Mouse (Mus musculus) forebrain, embryonic 12.5 days (tissue): ENCODE data around the gene AC153137.1. TPM values are rescaled to one million over a fixed set of nuclear protein-coding genes. Genes with fewer than 3 reads are reported as not detected.
"Not testable (repeated sequence)": the region's sequence is repeated elsewhere in the genome, so short reads cannot be mapped to it uniquely, and the experiment has no call there.

Source experiments
- ATAC-seq: fragments of 200-750 bp; cut with Nextera tagmentation; 2 replicates; pipeline ENCODE4 v1.8.0; 2017; ENCODE audit warnings: moderate TSS enrichment; ENCODE audit not compliant: low FRiP score
- H3K27ac ChIP-seq: fragments of 300-500 bp; sonication (generic); 2 replicates; pipeline ENCODE4 v1.5.1; 2016; ENCODE audit warnings: mild to moderate bottlenecking
- H3K27me3 ChIP-seq: fragments of 300-500 bp; sonication (generic); 2 replicates; pipeline ENCODE4 v1.6.1; 2016; ENCODE audit warnings: mild to moderate bottlenecking
- H3K36me3 ChIP-seq: fragments of 300-500 bp; sonication (generic); replicated peaks from 2 replicates; pipeline ENCODE4 v1.6.1; 2016; ENCODE audit warnings: mild to moderate bottlenecking
- H3K4me1 ChIP-seq: fragments of 300-500 bp; sonication (generic); 2 replicates; pipeline ENCODE4 v1.6.1; 2016
- H3K4me2 ChIP-seq: fragments of 300-500 bp; sonication (generic); 2 replicates; pipeline ENCODE4 v1.6.1; 2016; ENCODE audit warnings: mild to moderate bottlenecking, moderate library complexity
- H3K4me3 ChIP-seq: fragments of 300-500 bp; sonication (generic); replicated peaks from 2 replicates; pipeline ENCODE4 v1.5.1; 2016; ENCODE audit warnings: mild to moderate bottlenecking
- H3K9ac ChIP-seq: fragments of 300-500 bp; sonication (generic); 2 replicates; pipeline ENCODE4 v1.6.1; 2016; ENCODE audit warnings: mild to moderate bottlenecking
- H3K9me3 ChIP-seq: fragments of 300-500 bp; sonication (generic); 2 replicates; pipeline ENCODE4 v1.6.1; 2016
- WGBS: fragments of 180-500 bp; shearing (Covaris S2); methylation state at CpG from one replicate; pipeline ENCODE4 v1.1.7; 2016; 5-methylcytosine and 5-hydroxymethylcytosine counted together
- polyA plus RNA-seq: library from polyadenylated mRNA; unstranded; fragments of >200 nt; fragmentation: Nextera tagmentation; extraction: Ambion mirVana; gene quantifications from 2 replicates; pipeline ENCODE4 v1.2.1, GENCODE M21; 2016

Gene AC153137.1
- polyA plus RNA-seq = not detected in 2 replicates

- ATAC-seq, H3K9me3 ChIP-seq, H3K27me3 ChIP-seq, H3K9ac ChIP-seq, H3K4me2 ChIP-seq, H3K27ac ChIP-seq, H3K4me3 ChIP-seq, H3K36me3 ChIP-seq, H3K4me1 ChIP-seq: not testable (repeated sequence)
- WGBS = 88% methylated on average over 5 of the region's 6 CpGs
These were observed at the start of gene AC153137.1 for GRCm38 (mm10) chr1:30977868-30978267. TSS of gene AC153137.1 (minus strand) at chr1:30977968.

- Histone ChIP-seq H3K9me3 (no peaks in the 10 kb centered on the region), H3K4me2 (no peak overlapping the region), H3K4me3 (no peak overlapping the region), H3K4me1 (no peaks in the 10 kb centered on the region), H3K27ac (no peak overlapping the region), H3K27me3 (no peaks in the 10 kb centered on the region), H3K9ac (no peak overlapping the region), H3K36me3 (no peaks in the 10 kb centered on the region)
- ATAC-seq = no peak
These were observed 45.4 kb upstream of the AC153137.1 start for GRCm38 (mm10) chr1:31023173-31023572.

GRCm38 (mm10) chr1:31019283-31019682 is 41.5 kb upstream of the AC153137.1 start:
- no peak for ATAC-seq
- 85% methylated on average over 6 of the region's 6 CpGs for WGBS
- Histone ChIP-seq H3K36me3 (no peaks in the 10 kb centered on the region), H3K27me3 (no peaks in the 10 kb centered on the region), H3K4me3 (no peak overlapping the region), H3K4me1 (no peaks in the 10 kb centered on the region), H3K4me2 (no peak overlapping the region), H3K27ac (no peak overlapping the region), H3K9ac (no peak overlapping the region), H3K9me3 (no peaks in the 10 kb centered on the region)

- Histone ChIP-seq H3K27ac (no peak overlapping the region), H3K4me2 (no peak overlapping the region), H3K27me3 (no peaks in the 10 kb centered on the region), H3K4me3 (no peak overlapping the region), H3K9ac (no peak overlapping the region), H3K36me3 (no peaks in the 10 kb centered on the region), H3K9me3 (no peaks in the 10 kb centered on the region), H3K4me1 (no peaks in the 10 kb centered on the region)
- no peak for ATAC-seq
- 80% methylated on average over 5 of the region's 5 CpGs for WGBS
These were observed 39.6 kb upstream of the AC153137.1 start for GRCm38 (mm10) chr1:31017377-31017776.

- Histone ChIP-seq H3K4me1 (no peaks in the 10 kb centered on the region), H3K9ac (no peak overlapping the region), H3K27me3 (no peaks in the 10 kb centered on the region), H3K4me2 (no peak overlapping the region), H3K36me3 (no peaks in the 10 kb centered on the region), H3K4me3 (no peak overlapping the region), H3K9me3 (no peaks in the 10 kb centered on the region), H3K27ac (no peak overlapping the region)
- WGBS = 87% methylated on average over 6 of the region's 6 CpGs
- ATAC-seq = no peak
These were observed 38.3 kb upstream of the AC153137.1 start for GRCm38 (mm10) chr1:31016068-31016467.

GRCm38 (mm10) chr1:31015261-31015660 is 37.5 kb upstream of the AC153137.1 start:
- Histone ChIP-seq H3K27ac (no peak overlapping the region), H3K9ac (no peak overlapping the region), H3K4me1 (no peaks in the 10 kb centered on the region), H3K27me3 (no peaks in the 10 kb centered on the region), H3K4me2 (no peak overlapping the region), H3K9me3 (no peaks in the 10 kb centered on the region), H3K36me3 (no peaks in the 10 kb centered on the region), H3K4me3 (no peak overlapping the region)
- ATAC-seq = no peak
- WGBS = 74% methylated on average over 2 of the region's 2 CpGs

GRCm38 (mm10) chr1:30977239-30977638 is 529 bp downstream of the AC153137.1 start:
- H3K36me3 ChIP-seq, H3K9ac ChIP-seq, H3K27ac ChIP-seq, H3K4me3 ChIP-seq, H3K4me2 ChIP-seq, H3K9me3 ChIP-seq, ATAC-seq, H3K27me3 ChIP-seq, H3K4me1 ChIP-seq: not testable (repeated sequence)
- WGBS = 90% methylated on average over 7 of the region's 7 CpGs

- 78% methylated on average over 2 of the region's 2 CpGs for WGBS
- H3K4me1 ChIP-seq = peaks cover 13% of the 10 kb centered on the region
- no peak overlapping the region for H3K4me2 ChIP-seq
- no peaks in the 10 kb centered on the region for H3K36me3 ChIP-seq
- no peak overlapping the region for H3K4me3 ChIP-seq
- ATAC-seq = no peak
- no peaks in the 10 kb centered on the region for H3K9me3 ChIP-seq
- H3K27ac ChIP-seq = no peak overlapping the region
- no peak overlapping the region for H3K9ac ChIP-seq
- H3K27me3 ChIP-seq = no peaks in the 10 kb centered on the region
These were observed 26.0 kb downstream of the AC153137.1 start for GRCm38 (mm10) chr1:30951795-30952194.

GRCm38 (mm10) chr1:30950456-30950835 is 27.3 kb downstream of the AC153137.1 start:
- WGBS = 39% methylated on average over 5 of the region's 5 CpGs
- H3K4me1 ChIP-seq = peaks cover 16% of the 10 kb centered on the region
- H3K36me3 ChIP-seq = no peaks in the 10 kb centered on the region
- no peaks in the 10 kb centered on the region for H3K27me3 ChIP-seq
- H3K27ac ChIP-seq = peak overlapping the region; percentile 99
- H3K9ac ChIP-seq = peak overlapping the region; percentile 95
- peak overlapping the region; percentile 40 for H3K4me2 ChIP-seq
- H3K9me3 ChIP-seq = no peaks in the 10 kb centered on the region
- H3K4me3 ChIP-seq = peak overlapping the region; percentile 93
- ATAC-seq = no peak

GRCm38 (mm10) chr1:30949710-30950455 is 27.9 kb downstream of the AC153137.1 start:
- peak overlapping the region; percentile 99 for H3K27ac ChIP-seq
- peaks cover 16% of the 10 kb centered on the region for H3K4me1 ChIP-seq
- peak overlapping the region; percentile 93 for H3K4me3 ChIP-seq
- H3K4me2 ChIP-seq = peak overlapping the region; percentile 40
- peak overlapping the region; percentile 95 for H3K9ac ChIP-seq
- H3K27me3 ChIP-seq = no peaks in the 10 kb centered on the region
- peak; percentile 99 for ATAC-seq
- no peaks in the 10 kb centered on the region for H3K9me3 ChIP-seq
- peaks cover 5% of the 10 kb centered on the region for H3K36me3 ChIP-seq
- under 1% methylated on average over 61 of the region's 66 CpGs for WGBS

- under 1% methylated on average over 75 of the region's 85 CpGs for WGBS
- H3K4me3 ChIP-seq = peak overlapping the region; percentile 93
These were observed 28.7 kb downstream of the AC153137.1 start for GRCm38 (mm10) chr1:30948950-30949639.

GRCm38 (mm10) chr1:30948361-30948949 is 29.3 kb downstream of the AC153137.1 start:
- ATAC-seq = no peak
- H3K4me3 ChIP-seq = peak overlapping the region; percentile 93
- H3K27me3 ChIP-seq = no peaks in the 10 kb centered on the region
- H3K27ac ChIP-seq = peak overlapping the region; percentile 99
- 1% methylated on average over 16 of the region's 16 CpGs for WGBS
- H3K4me2 ChIP-seq = peak overlapping the region; percentile 54
- peaks cover 19% of the 10 kb centered on the region for H3K36me3 ChIP-seq
- peaks cover 16% of the 10 kb centered on the region for H3K4me1 ChIP-seq
- H3K9ac ChIP-seq = peak overlapping the region; percentile 95
- H3K9me3 ChIP-seq = no peaks in the 10 kb centered on the region

More at GRCm38 (mm10) chr1:30948950-30949639, 28.7 kb downstream of the AC153137.1 start:
- Histone ChIP-seq H3K4me1 (peaks cover 16% of the 10 kb centered on the region), H3K4me2 (peak overlapping the region; percentile 54), H3K27ac (peak overlapping the region; percentile 99), H3K9me3 (no peaks in the 10 kb centered on the region), H3K36me3 (peaks cover 13% of the 10 kb centered on the region), H3K27me3 (no peaks in the 10 kb centered on the region), H3K9ac (peak overlapping the region; percentile 95)
- peak; percentile 64 for ATAC-seq
